Mouse (Mus musculus): Measurements from ENCODE around the gene Topors. TPM values are rescaled to one million over a fixed set of nuclear protein-coding genes. Genes with fewer than 3 reads are reported as not detected.

The Topors gene
- total RNA-seq (2021), result 10 to 100 TPM in 1 of 2 experiments, 1 to 10 TPM in 1; 9.2 to 10.8 TPM
- 2.2 and 4.3 TPM in 2 replicates for polyA plus RNA-seq (2012; rRNA removed)
- long read RNA-seq, transcript Topors-201 (3 exons, 3,856 nt), result major isoform, 5 of 10 reads
- long read RNA-seq, partial matches to known transcripts, result 3 of 10 reads
- long read RNA-seq, other reads (novel, unspliced or antisense), result 2 of 10 reads

GRCm38 (mm10) chr4:40269430-40270032 is at the start of gene Topors, which contains the start of gene Smim27:
TSS of gene Topors (minus strand) at chr4:40269850.
TSS of gene Smim27 (plus strand) at chr4:40269579.
- peak within 1 kb of the TSS; percentile 93 for H3K9ac ChIP-seq (ENCODE audit: low read depth, low read length)
- H3K79me2 ChIP-seq (replicated peaks; ENCODE audit: control insufficient read depth, insufficient read depth, low read length), result peaks cover 10% of the 10 kb centered on the region
- H3K4me3 ChIP-seq, result peak within 1 kb of the TSS; percentile 95
- intact Hi-C loops (cut with DNase I), result loop anchor here (1.0 to 2.0 kb wide), 2 partner anchors 10 to 31 kb away; partner anchors contain the start of genes Ddx58 and Ndufb6
- H3K4me1 ChIP-seq (ENCODE audit: control insufficient read depth, insufficient read depth, low read length), result peaks cover 3% of the 10 kb centered on the region
- TF ChIP-seq POLR2A (IDR thresholded peaks at IDR 0.05; ENCODE audit: insufficient read depth, low read depth, low read length) (peak; percentile 97), CTCF (IDR thresholded peaks at IDR 0.05) (no peak), EP300 (IDR thresholded peaks at IDR 0.05; ENCODE audit: insufficient read depth, low read depth, low read length) (peak; percentile 92)
- under 1% methylated on average over 38 of the region's 38 CpGs for WGBS
- H3K27ac ChIP-seq, result peak within 1 kb of the TSS; percentile 99
- H3K27me3 ChIP-seq (ENCODE audit: control insufficient read depth, insufficient read depth, low read length), result no peaks in the 10 kb centered on the region
- peak; percentile 97 to 98 for DNase-seq
- peaks cover 10% of the 10 kb centered on the region for H3K36me3 ChIP-seq (ENCODE audit: control insufficient read depth, insufficient read depth, low read length)

GRCm38 (mm10) chr4:40317404-40317803 is 47.8 kb upstream of the Topors start:
- intact Hi-C loops (cut with DNase I), result no loop called here
- H3K27me3 ChIP-seq (ENCODE audit: control insufficient read depth, insufficient read depth, low read length), result no peaks in the 10 kb centered on the region
- TF ChIP-seq POLR2A (IDR thresholded peaks at IDR 0.05; ENCODE audit: insufficient read depth, low read depth, low read length) (no peak), CTCF (IDR thresholded peaks at IDR 0.05) (no peak), EP300 (IDR thresholded peaks at IDR 0.05; ENCODE audit: insufficient read depth, low read depth, low read length) (no peak)
- H3K27ac ChIP-seq, result no peak overlapping the region
- H3K79me2 ChIP-seq (replicated peaks; ENCODE audit: control insufficient read depth, insufficient read depth, low read length), result no peaks in the 10 kb centered on the region
- no peak overlapping the region for H3K9ac ChIP-seq (ENCODE audit: low read depth, low read length)
- H3K4me3 ChIP-seq, result no peak overlapping the region
- H3K36me3 ChIP-seq (ENCODE audit: control insufficient read depth, insufficient read depth, low read length), result no peaks in the 10 kb centered on the region
- H3K4me1 ChIP-seq (ENCODE audit: control insufficient read depth, insufficient read depth, low read length), result no peaks in the 10 kb centered on the region
- DNase-seq, result no peak
- WGBS, result 71% methylated on average over 3 of the region's 3 CpGs

- no peak for DNase-seq
- no peaks in the 10 kb centered on the region for H3K27me3 ChIP-seq (ENCODE audit: control insufficient read depth, insufficient read depth, low read length)
- intact Hi-C loops (cut with DNase I), result no loop called here
- no peaks in the 10 kb centered on the region for H3K36me3 ChIP-seq (ENCODE audit: control insufficient read depth, insufficient read depth, low read length)
- no peak overlapping the region for H3K27ac ChIP-seq
- no peaks in the 10 kb centered on the region for H3K4me1 ChIP-seq (ENCODE audit: control insufficient read depth, insufficient read depth, low read length)
- TF ChIP-seq EP300 (IDR thresholded peaks at IDR 0.05; ENCODE audit: insufficient read depth, low read depth, low read length), result no peak
- TF ChIP-seq CTCF (IDR thresholded peaks at IDR 0.05), result no peak
- TF ChIP-seq POLR2A (IDR thresholded peaks at IDR 0.05; ENCODE audit: insufficient read depth, low read depth, low read length), result no peak
- WGBS, result 63% methylated on average over 6 of the region's 6 CpGs
- no peaks in the 10 kb centered on the region for H3K79me2 ChIP-seq (replicated peaks; ENCODE audit: control insufficient read depth, insufficient read depth, low read length)
- no peak overlapping the region for H3K4me3 ChIP-seq
- no peak overlapping the region for H3K9ac ChIP-seq (ENCODE audit: low read depth, low read length)
Observed at GRCm38 (mm10) chr4:40313026-40313425, 43.4 kb upstream of the Topors start.

GRCm38 (mm10) chr4:40312213-40312612 is 42.6 kb upstream of the Topors start:
- intact Hi-C loops (cut with DNase I), result no loop called here
- 63% methylated on average over 1 of the region's 1 CpGs for WGBS
- TF ChIP-seq EP300 (IDR thresholded peaks at IDR 0.05; ENCODE audit: insufficient read depth, low read depth, low read length) (no peak), POLR2A (IDR thresholded peaks at IDR 0.05; ENCODE audit: insufficient read depth, low read depth, low read length) (no peak), CTCF (IDR thresholded peaks at IDR 0.05) (no peak)

GRCm38 (mm10) chr4:40310796-40311383 is 41.2 kb upstream of the Topors start:
- intact Hi-C loops (cut with DNase I), result no loop called here
- Histone ChIP-seq H3K27me3 (ENCODE audit: control insufficient read depth, insufficient read depth, low read length) (no peaks in the 10 kb centered on the region), H3K79me2 (replicated peaks; ENCODE audit: control insufficient read depth, insufficient read depth, low read length) (no peaks in the 10 kb centered on the region), H3K9ac (ENCODE audit: low read depth, low read length) (no peak overlapping the region), H3K4me1 (ENCODE audit: control insufficient read depth, insufficient read depth, low read length) (no peaks in the 10 kb centered on the region), H3K4me3 (no peak overlapping the region), H3K27ac (no peak overlapping the region), H3K36me3 (ENCODE audit: control insufficient read depth, insufficient read depth, low read length) (no peaks in the 10 kb centered on the region)
- TF ChIP-seq POLR2A (IDR thresholded peaks at IDR 0.05; ENCODE audit: insufficient read depth, low read depth, low read length) (no peak), CTCF (IDR thresholded peaks at IDR 0.05) (no peak), EP300 (IDR thresholded peaks at IDR 0.05; ENCODE audit: insufficient read depth, low read depth, low read length) (no peak)
- 78% methylated on average over 11 of the region's 11 CpGs for WGBS
- DNase-seq, result no peak

More at GRCm38 (mm10) chr4:40312213-40312612, 42.6 kb upstream of the Topors start:
- no peaks in the 10 kb centered on the region for H3K27me3 ChIP-seq (ENCODE audit: control insufficient read depth, insufficient read depth, low read length)
- H3K36me3 ChIP-seq (ENCODE audit: control insufficient read depth, insufficient read depth, low read length), result no peaks in the 10 kb centered on the region
- H3K9ac ChIP-seq (ENCODE audit: low read depth, low read length), result no peak overlapping the region
- DNase-seq, result no peak
- H3K4me3 ChIP-seq, result no peak overlapping the region
- H3K27ac ChIP-seq, result no peak overlapping the region
- H3K4me1 ChIP-seq (ENCODE audit: control insufficient read depth, insufficient read depth, low read length), result no peaks in the 10 kb centered on the region
- H3K79me2 ChIP-seq (replicated peaks; ENCODE audit: control insufficient read depth, insufficient read depth, low read length), result no peaks in the 10 kb centered on the region

GRCm38 (mm10) chr4:40309682-40310081 is 40.0 kb upstream of the Topors start:
- Histone ChIP-seq H3K4me1 (ENCODE audit: control insufficient read depth, insufficient read depth, low read length) (no peaks in the 10 kb centered on the region), H3K9ac (ENCODE audit: low read depth, low read length) (no peak overlapping the region), H3K27me3 (ENCODE audit: control insufficient read depth, insufficient read depth, low read length) (no peaks in the 10 kb centered on the region), H3K27ac (no peak overlapping the region), H3K4me3 (no peak overlapping the region), H3K79me2 (replicated peaks; ENCODE audit: control insufficient read depth, insufficient read depth, low read length) (no peaks in the 10 kb centered on the region), H3K36me3 (ENCODE audit: control insufficient read depth, insufficient read depth, low read length) (no peaks in the 10 kb centered on the region)
- no peak for DNase-seq
- no peak for TF ChIP-seq CTCF (IDR thresholded peaks at IDR 0.05)
- TF ChIP-seq EP300 (IDR thresholded peaks at IDR 0.05; ENCODE audit: insufficient read depth, low read depth, low read length), result no peak
- no peak for TF ChIP-seq POLR2A (IDR thresholded peaks at IDR 0.05; ENCODE audit: insufficient read depth, low read depth, low read length)
- intact Hi-C loops (cut with DNase I), result no loop called here

Measured in heart, adult 2 months (tissue).